Comparison of ENCODE assay signal across 12 mouse cellular contexts in genomic region chr11:109126482-109126881, GRCm38 (mm10). TPM values are rescaled to one million over a fixed set of nuclear protein-coding genes. Genes with fewer than 3 reads are reported as not detected.
DNase-seq lines count a peak whose midpoint lies in the region; ATAC-seq lines count a peak whose summit lies in the region.
"Had no signal": no experiment of that assay in that cellular context is flagged by ENCODE, and none has a peak within 500 bp of the region (broad histone marks: within the 10 kb centered on the region; RNA-seq: fewer than 3 reads in every experiment).

No protein-coding gene starts in this region.

- intact Hi-C loops in heart, postnatal 10 days (cut with DNase I): no loop called here

- H3K9ac ChIP-seq in midbrain, embryonic 15.5 days: no peak overlapping the region
- H3K9ac ChIP-seq: midbrain, embryonic 12.5 days had no signal

- H3K27ac ChIP-seq in midbrain, embryonic 15.5 days: no peak overlapping the region
- H3K27ac ChIP-seq: midbrain, embryonic 12.5 days had no signal

- no peak overlapping the region for H3K4me3 ChIP-seq in midbrain, embryonic 15.5 days
- H3K4me3 ChIP-seq: midbrain, embryonic 12.5 days had no signal

- ATAC-seq in midbrain, embryonic 15.5 days (replicated peaks): no peak
- ATAC-seq in activated CD4-positive, CD25-positive, alpha-beta regulatory T cell, adult 4 months: no peak

- no peaks in the 10 kb centered on the region for H3K9me3 ChIP-seq in midbrain, embryonic 15.5 days
- H3K9me3 ChIP-seq: midbrain, embryonic 12.5 days had no signal

- DNase-seq in kidney, postnatal 4 days: peak; percentile 9 to 38
- no peak for DNase-seq in kidney, adult 11 months
- DNase-seq in adrenal gland, postnatal 36 days: peak; percentile 63 to 70
- peak; percentile 53 to 58 for DNase-seq in heart, postnatal 10 days
- DNase-seq in ovary, postnatal 36 days (ENCODE audit: low spot score): peak; percentile 25
- no peak for DNase-seq in right cerebral cortex, postnatal 14 days
- DNase-seq: kidney, adult 8-10 months had no signal

- H3K4me2 ChIP-seq in midbrain, embryonic 15.5 days: no peak overlapping the region
- H3K4me2 ChIP-seq: midbrain, embryonic 12.5 days had no signal

- no peaks in the 10 kb centered on the region for H3K27me3 ChIP-seq in midbrain, embryonic 15.5 days (replicated peaks)
- H3K27me3 ChIP-seq: midbrain, embryonic 12.5 days had no signal

- WGBS in midbrain, embryonic 15.5 days: 61% methylated on average over 7 of the region's 7 CpGs

- 0 out of 2 replicates have a peak, but pooled peaks cover 3% of the 10 kb centered on the region for H3K4me1 ChIP-seq in midbrain, embryonic 15.5 days
- H3K4me1 ChIP-seq: midbrain, embryonic 12.5 days had no signal

- H3K36me3 ChIP-seq in midbrain, embryonic 15.5 days (replicated peaks): no peaks in the 10 kb centered on the region
- H3K36me3 ChIP-seq: midbrain, embryonic 12.5 days had no signal

RNA-seq across cellular contexts. Expression of gene E030025P04Rik, which starts 17.7 kb away (rescaled TPM):
- not detected for total RNA-seq in adrenal gland, postnatal 36 days (2021)
- not detected for total RNA-seq in heart, postnatal 10 days (2021)
- 0.15 TPM in 1 of 2 replicates, not detected in the other for polyA plus RNA-seq in midbrain, embryonic 15.5 days (2015; fragmentation: Nextera tagmentation; extraction: Ambion mirVana)
- not detected for polyA plus RNA-seq in activated CD4-positive, CD25-positive, alpha-beta regulatory T cell, adult 4 months (2017; shearing (Covaris generic))
- polyA plus RNA-seq: gonadal fat pad, adult 2 months; limb, embryonic 11.5 days; midbrain, embryonic 12.5 days had no signal

Comparison
In these comparisons a context has a peak if more than half of its experiments do, and no peak if none do; other contexts are left out.
1. DNase-seq: peak in kidney, postnatal 4 days (2 of 2), adrenal gland, postnatal 36 days (2 of 2), heart, postnatal 10 days (2 of 2) and ovary, postnatal 36 days (single experiment); none in kidney, adult 11 months (single experiment) and right cerebral cortex, postnatal 14 days (single experiment).